Mouse (Mus musculus) right cerebral cortex, postnatal 4 days (tissue): Measurements from ENCODE around the gene Pla2g2f.

Experiments used
- DNase-seq: peaks from one replicate; pipeline ENCODE4 v3.0.0-alpha.2; 2022

Gene Pla2g2f

DNA sequence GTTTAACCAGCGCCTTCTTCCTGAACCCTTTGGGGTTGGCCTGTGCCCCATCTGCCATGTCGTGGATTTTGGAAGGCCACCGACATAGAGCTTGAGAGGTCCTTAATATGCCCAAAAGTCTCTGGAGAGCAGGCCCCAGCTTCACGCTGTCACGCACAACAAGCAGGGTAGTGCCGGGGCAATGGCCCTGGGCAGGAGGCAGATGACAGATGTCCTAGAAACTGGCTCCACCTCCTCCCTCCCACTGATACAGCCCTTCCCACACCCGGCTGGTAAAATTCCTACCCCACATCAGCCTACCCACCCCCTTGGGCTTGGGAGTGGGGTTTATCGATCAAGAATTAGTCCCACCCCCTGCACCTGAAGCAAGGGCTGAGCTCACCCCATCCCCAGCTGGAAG lies at the start of gene Pla2g2f:
Pla2g2f (minus strand) TSS at position 211 of the 400 bp plus-strand sequence.
- DNase-seq, result no peak

DNA sequence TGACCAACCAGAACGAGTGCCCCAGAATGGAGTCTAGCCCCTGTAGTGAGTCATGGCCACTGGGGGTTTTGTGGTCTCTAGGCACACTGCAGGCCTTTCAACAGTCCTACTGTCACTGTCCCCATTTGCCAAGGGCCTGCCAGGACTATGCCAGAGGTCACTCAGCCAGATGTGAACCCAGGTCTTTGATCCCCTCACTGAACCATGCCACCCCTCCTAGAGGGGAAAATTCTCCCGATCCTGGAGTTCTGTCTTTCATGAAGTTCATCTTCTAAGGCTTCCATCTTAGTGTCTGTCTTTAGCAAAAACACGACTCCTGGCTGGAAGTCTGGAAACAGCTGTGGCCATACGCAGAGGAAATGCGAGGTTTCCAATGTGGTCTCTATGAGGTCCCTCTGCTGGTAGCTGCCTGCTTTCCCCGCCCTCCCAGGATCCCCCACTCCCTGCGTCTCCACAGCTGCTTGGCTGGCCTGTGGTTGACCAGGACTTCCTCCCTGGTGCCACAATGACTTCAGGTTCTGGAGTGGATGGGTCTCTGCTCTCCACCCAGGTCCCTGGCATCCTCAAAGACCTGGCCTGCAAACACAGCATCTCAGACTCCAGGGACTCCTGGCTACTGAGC lies 49.6 kb upstream of the Pla2g2f start:
- DNase-seq, result no peak

DNA sequence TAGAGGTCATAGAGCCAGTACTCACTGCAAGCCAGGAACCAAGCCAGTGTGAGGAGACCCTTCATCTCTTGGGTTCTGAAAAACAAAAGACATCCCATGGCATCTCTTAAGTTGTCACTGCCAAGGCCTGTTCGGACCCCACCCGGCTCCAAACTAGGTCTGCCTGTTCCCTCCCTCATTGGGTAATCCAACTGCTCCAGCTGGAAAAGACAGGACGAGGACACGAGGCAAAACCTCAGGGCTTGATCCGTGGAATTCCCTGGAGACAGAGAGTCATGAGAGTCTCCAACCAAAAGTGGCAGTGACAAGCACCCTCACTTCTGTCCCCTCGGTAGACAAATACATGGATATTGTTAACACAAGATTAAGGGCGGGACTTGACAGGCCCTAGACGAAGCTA lies 48.7 kb upstream of the Pla2g2f start:
- no peak for DNase-seq

DNA sequence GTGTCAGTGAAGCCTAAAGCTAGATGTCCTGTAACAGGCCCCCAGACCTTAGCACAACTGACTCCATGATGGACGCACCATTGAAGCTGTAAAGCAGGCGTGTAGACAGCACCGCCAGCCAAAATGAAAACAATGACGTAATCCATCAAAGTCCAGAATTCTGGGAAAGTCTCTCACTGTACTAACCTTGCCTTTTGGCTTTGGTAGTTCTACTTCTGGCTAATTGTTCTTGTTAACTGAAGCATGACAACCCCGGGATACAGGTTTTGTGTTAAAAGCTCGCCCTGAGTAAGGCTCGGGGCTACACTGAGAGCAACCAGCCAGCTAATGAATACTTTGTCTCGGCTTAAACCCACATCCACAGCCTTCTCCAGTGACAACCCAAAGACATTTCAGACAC lies 47.8 kb upstream of the Pla2g2f start:
- DNase-seq, result no peak

DNA sequence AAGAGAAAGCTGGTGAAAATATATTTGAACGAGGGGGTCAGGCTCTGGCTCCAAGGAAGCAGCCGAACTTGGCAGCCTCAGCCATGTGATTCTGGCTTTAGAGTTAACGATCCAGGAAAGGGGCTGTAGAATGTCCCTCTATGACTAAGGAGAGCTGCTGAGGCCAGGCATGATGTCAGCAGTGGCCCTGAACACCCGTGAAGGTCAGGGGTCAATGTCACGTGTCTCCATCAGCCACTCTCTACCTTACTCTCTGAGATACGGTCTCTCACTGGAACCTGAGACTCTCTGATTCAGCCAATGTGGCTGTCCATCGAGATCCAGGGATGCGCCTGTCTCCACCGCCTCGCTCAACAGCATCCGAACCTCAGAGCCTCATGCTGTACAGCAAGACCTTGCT lies 45.5 kb upstream of the Pla2g2f start:
- no peak for DNase-seq

DNA sequence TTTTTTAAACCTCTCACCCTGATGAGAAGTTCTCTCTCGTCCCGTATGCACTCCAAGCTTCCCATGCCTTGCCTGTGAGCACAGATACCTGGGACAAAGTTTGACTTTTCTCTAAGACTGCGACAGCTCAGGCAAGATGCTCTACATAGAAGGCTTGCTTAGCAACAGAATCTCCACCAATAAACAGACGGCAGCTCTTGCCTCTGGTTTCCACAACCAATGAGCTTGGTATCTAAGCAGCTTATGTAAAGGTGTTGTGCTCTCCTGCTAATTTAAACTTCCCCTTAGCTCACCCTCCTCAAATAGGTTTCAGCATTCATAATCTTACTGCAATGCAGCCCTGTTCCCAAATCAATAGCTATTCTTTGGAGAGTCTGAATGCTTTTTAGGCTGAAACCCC lies 44.2 kb upstream of the Pla2g2f start:
- no peak for DNase-seq

DNA sequence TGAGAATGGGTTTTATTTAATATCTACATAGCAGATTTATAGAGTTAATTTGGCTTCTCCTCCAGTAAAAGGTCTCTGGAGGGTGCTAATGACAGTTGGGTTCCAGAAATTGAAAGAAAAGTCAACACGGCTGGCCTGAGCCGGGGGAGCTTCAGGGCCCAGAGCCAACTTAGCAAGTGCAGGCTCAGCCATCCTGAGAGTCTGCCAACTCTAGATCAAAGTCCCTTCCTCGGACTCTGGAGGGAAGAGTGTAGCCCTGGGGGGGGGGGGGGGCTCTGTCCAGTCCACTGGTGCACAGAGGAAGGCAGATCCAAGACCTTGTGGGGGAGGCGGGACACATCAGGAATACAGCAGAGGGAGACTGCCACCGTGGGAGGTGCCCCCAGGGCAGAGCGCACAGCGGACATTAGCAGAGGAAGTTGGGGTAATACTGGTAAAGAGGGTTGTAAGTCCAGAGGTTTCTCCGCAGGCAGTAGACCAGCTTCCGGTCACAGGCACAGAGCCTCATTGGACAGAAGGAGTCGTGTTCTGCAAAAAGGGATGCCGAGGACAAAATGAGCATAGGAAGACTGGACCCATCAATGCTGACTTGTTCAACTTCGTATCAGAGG lies 42.8 kb upstream of the Pla2g2f start:
- no peak for DNase-seq

DNA sequence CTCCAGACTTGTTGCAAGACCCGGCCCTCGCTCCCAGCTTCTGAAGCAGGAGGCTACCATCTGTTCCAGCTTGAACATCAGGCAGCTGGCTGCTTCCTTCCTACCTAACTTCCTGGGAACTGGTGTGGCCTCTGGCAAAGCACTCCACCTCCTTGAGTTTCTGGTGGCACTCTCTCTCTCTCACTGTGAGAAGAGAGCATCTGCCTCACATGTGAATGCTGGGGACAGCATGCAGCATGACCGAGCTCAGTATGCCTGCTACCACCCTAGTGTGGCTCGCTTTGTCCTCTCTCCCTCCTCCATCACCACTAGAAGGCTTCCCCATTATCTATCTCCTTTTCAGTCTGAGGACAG lies 39.8 kb upstream of the Pla2g2f start:
- no peak for DNase-seq

DNA sequence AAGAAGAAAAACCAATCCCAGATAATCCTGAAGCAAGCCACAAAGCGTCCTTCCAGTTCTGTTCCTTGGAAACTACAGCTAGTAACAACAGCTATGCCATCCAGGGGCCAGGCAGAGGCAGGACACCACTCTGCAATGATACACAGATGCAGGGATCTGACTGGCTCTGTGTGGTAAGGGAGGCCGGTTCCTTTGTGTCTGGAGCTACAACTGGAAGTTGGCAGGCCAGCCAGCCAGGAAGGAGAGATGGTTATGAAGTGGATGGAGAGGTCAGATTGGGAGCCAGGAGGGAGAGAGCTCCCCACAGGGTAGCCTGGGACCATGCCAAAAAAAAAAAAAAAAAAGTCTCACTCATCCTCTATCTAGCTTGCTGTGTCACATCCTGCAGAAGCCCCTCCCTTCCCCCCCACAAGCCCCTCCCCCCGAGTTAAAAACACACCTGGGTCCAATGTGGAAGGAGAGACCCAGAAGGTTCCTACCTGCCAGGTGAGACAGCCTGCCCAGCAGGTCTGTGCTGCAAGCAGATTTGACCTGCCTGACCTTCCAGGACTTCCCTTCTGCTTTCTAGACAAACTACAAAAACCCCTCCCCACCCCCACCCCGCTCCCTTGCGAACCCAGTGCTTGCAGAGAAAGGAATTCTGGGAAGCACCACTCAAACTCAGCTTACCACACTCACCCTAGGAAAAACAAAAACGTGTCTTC lies 39.2 kb upstream of the Pla2g2f start:
- DNase-seq, result no peak

DNA sequence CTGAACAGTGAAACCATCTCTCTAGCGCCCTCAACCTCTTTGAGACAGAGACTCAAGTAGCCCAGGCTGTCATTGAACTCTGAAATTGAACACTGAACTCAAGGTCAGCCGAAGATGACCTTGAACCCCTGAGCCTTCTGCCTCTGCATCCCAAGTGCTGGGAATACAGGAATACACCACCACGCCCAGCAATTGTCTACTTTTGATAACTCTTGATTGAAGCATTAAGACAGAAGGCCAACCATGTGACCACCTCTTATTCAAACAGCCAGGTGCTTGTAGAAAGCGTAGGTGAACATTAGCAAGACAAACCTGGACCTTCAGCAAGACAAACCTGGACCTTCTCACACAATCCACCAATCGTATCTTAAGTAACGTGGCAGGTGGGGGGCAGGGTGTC lies 36.9 kb upstream of the Pla2g2f start:
- no peak for DNase-seq

DNA sequence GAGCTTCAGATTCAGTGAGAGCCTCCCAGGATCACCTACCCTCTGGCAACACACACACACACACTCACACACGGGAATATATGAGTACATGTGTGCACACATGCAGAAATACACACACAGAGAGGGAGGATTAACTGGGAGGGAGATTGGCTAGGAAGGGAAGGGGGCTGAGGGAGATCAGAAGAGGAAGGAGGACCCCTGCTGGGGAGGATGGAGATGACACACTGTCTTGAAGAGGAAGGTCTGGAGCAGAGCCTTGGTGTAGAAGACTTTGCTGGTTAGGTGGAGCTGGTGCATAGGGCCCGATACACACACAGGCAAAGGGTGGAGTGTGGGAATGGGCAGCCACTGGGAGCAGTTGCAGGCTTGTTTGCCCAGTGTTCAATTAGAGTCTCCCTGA lies 35.9 kb upstream of the Pla2g2f start:
- DNase-seq, result peak; percentile 60

DNA sequence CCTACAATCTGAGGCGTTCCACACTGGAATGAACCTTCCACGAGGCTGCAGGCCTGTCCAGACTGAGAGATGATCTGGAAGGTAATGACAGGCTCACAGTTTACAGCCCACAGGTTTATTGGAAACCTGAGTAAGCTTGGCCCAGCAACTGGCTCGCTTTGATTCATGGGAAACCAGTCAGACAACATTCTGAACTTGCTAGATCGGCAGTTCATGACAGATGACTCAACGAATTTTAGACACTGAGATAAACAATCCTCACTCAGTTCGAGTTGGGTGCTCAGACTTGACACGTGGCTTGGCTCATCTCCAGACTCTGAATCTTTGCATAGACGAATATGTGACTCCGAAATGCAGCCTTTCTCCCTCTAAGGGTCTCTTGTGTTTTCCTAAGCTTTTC lies 35.2 kb upstream of the Pla2g2f start:
- no peak for DNase-seq

DNA sequence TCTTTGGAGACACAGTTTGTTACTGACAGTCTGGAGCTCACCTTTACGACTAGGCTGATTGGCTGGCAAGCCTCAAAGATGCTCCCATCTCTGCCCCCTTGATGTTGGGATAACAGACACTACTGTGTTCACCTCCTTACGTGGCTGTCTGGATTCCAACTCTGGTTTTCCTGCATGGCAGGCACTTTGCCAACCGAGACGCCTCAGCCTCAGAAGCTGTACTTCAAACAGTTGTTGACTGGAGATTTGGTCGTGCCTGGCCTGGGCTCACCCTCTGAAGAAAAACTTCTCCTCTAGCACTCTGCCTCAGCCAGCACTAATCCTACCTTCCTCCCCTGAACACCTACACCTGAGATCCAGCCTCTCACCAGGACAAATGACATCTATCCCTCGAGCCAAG lies 34.0 kb upstream of the Pla2g2f start:
- no peak for DNase-seq

DNA sequence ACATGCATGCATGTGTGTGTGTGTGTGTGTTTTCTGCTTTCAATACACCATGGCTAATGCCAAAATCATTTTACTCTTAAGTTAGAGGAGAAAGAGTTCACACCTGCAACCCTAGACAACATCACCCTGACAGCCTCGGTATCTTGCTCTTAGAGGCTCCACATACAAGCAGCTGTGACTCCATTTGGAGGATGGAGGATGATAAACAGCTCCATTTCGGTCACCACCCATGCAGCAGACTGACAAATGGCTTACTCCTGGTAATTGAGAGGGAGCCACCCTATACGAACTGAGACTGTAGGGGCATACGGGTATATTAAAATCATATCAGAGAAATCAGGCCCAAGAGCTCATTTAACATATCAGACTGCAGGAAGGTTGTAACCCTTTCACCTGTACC lies 31.0 kb upstream of the Pla2g2f start:
- no peak for DNase-seq

DNA sequence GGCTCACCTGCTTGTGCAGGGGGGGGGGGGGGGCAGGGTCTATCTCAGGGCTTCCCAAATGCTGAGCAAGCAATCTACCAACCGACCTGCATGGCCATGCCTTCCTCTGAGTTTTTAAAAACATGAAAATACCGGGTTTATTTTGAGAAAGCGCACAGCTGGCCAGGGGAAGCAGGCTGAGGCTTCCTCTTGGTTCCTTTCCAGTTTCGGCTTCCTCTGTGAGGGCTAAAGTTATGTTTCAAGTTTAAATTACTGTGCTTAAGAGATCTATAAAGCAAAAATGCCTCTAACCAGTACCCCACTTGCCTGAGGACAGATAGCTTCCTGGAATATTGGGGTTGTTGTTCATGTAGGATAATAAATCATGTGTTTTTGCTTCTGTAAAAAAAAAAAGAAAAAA lies 28.7 kb upstream of the Pla2g2f start:
- DNase-seq, result no peak

DNA sequence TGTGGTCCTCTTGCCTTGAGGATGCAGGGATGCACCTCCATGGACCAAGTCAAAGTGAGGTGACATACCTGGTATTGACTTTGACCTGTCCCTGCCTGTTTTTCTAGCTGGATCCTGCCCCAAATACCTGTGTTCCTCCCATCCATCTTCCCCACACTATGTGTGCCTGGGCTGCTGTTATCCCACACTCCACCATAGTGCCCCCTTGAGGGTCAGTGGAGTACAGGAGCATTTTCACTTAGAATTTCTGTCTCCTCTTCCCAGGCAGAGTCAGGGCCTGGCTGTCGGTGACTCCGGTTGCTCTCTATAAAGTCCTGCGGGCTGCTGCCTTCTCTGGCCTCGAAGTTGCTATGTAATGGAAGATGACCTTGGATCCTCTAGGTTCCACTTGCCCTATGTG lies 28.3 kb upstream of the Pla2g2f start:
- DNase-seq, result no peak

DNA sequence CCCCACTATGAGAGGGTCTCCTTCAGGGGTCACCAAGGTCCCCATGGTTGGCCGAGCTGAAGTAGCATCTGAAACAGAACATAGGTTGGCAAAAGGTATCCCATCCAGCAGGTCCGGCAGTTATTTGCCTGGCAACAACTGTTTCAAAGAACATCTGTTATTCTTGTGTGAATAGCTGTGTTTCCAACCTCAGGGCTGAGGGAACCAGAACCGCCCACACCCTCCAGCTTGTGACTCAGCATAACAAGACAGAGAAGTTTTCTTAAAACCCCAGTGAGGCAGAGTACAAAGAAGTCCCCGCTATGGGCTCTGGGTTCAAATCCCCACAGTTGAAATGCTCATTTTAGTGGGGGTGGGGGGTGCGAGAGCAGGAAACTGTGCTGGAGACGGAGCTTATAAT lies 24.7 kb upstream of the Pla2g2f start:
- DNase-seq, result no peak

DNA sequence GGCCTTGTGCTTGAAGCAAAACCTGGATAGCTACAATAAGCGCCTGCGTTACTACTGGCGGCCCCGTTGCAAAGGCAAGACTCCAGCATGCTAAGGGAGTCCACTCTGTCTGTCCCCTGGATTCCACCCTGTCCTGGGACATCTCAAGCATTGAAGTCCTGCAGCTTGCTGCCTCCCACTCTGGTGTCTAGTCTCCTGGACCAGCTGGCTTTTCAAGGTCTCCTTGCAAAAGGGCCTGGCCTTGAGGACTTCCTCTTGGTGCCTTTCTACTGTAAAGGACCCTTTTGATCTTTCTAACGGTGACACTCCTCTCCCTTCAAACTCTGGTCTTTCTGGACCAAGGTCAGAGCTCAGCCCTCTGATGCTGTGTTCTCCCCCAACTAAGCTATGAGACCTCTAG lies 22.9 kb upstream of the Pla2g2f start:
- no peak for DNase-seq

DNA sequence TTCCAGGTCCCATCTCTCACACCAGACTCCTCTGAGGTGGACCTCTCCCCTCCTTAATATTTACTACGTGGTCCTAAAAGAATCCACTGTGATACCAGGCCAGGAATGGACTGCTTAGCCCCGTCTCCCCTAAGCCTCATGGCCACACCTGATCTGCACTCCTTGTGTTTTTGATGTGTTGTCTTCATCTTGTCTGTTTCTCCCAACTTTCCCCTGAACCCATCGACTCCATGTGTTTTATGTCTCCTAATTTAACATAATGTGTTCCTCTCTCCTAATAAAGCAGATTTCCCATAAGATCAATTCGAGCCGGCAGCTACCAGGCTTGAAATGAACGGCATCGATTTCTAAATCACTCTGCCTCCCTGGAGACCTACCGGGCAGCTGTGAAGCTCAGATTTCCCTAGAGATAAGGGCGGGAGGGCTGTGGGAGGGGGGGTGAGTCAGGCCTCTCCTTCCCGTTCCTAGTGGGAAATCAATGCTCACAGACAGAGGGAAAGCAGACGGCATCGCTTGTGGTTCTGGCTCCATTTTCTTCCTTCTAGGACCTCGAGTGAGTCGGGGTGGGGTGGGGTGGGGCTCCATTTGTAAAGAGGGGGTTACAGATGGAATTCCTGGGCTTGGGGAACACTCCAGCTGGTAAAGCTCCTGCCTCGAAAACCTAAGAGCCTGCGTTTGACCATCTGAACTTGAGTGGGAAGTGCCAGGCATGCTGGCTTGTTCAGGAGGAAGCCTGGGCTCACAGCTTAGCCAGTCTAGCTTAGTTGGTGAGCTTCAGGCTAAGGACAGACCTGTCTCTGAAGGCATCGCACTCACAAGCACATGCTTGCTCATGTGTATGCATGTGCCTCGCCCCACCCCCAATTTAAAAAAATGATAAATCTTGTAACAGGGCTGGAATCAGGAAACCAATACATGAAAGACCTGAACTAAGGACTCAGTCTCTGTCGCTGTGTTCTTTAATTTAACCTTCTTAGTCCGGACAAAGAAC lies 20.3 kb upstream of the Pla2g2f start:
- no peak for DNase-seq

DNA sequence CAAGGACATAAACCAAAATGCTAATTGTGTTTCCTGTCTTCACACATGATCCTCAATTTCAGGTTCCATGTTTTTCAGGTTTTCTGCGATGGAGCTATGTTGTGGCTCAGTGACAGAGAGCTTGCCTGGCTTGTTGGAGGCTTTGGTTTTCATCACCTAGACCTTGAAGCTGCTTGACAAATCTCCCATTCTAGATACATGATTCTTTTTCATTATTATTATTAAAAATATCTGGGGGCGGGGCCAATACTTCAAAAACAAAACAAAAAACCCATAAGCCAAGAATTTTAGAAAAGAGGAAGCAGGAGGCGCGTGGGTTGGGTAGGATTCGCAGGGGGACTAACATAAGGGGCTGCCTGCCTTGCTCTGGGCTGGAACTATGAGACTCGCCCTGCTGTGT lies 18.0 kb upstream of the Pla2g2f start, which contains the start of gene Pla2g2d:
Pla2g2d (plus strand) TSS at position 301 of the 400 bp plus-strand sequence.
- DNase-seq, result no peak

DNA sequence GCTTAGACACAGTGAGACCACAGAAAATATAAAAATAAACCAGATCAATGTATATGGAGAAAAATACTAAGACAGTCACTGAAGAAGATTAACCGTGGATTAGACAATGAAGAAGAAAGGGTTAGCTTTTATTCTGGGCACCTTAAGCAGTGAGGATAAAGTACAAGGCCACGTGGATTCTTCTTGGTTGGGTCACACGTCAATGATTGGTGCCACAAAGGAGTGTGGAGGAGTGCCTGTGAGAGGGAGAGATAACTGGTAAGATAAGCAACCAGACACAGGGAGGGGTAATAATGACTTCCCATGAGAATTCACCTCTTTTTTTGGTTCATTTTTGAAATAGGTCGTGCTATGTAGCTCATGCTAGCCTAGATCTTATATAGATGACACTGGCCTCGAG lies 15.0 kb upstream of the Pla2g2f start:
- no peak for DNase-seq

DNA sequence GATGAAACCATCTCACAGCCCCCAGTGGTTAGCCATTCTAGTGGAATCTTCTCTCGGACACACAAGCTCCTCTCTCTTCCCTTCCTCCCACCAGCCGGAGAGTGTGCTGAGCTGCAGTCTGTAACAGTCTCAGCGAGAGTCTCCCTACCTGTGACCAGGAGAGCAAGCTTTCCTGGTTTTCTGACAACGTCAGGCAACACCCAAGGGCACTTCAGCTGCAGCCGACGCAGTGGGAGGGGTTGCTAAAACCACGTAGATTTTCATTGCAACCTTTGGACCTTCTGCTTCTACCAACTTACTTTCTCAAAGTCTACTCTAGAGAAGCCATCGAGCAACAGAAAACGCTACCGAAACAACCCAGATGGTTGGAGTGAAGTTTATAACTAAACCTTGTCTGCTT lies 14.5 kb upstream of the Pla2g2f start:
- DNase-seq, result no peak

DNA sequence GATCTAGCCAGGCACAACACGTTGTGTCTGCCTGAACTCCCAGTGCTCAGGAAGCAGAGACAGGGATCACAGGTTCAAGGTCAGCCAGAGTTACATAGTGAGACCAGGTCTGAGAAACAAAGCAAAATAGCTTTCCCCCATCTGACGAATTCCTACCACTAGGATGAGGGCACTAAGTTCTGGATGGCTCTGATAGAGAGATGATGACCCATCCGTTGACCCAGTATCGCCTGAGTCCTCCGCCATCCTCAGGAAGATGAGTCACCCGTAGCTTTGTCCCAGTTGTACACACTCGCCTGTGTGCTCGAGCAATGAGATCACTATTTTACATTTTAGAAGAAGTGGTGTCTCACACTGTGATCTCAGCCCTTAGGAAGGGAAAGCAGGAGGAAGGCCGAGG lies 4.8 kb upstream of the Pla2g2f start:
- DNase-seq, result no peak
